Mouse (Mus musculus): ENCODE measurements around the gene Gm21976. TPM values are rescaled to one million over a fixed set of nuclear protein-coding genes. Genes with fewer than 3 reads are reported as not detected.

The Gm21976 gene
- polyA plus RNA-seq, 1 experiment from 2014 or later = not detected

GRCm38 (mm10) chr13:98249594-98249993, 30.1 kb upstream of the Gm21976 start:
- no peak overlapping the region for H3K4me2 ChIP-seq
- H3K9ac ChIP-seq = no peak overlapping the region
- DNase-seq (no peak), ATAC-seq (ENCODE audit: insufficient read depth) (no peak)
- no peak overlapping the region for H3K4me3 ChIP-seq (ENCODE audit: low read depth, low read length)
- no peaks in the 10 kb centered on the region for H3K27me3 ChIP-seq (ENCODE audit: insufficient read depth, low read length)
- no peaks in the 10 kb centered on the region for H3K4me1 ChIP-seq (ENCODE audit: insufficient read depth)
- peaks cover 67% of the 10 kb centered on the region for H3K36me3 ChIP-seq (ENCODE audit: insufficient read depth)
- no peaks in the 10 kb centered on the region for H3K9me3 ChIP-seq (ENCODE audit: low read depth, low read length)
- WGBS = 88% methylated on average over 10 of the region's 10 CpGs
- no peak for TF ChIP-seq CTCF (IDR thresholded peaks at IDR 0.05; ENCODE audit: low read depth)
- H3K27ac ChIP-seq (ENCODE audit: low read depth) = no peak overlapping the region

GRCm38 (mm10) chr13:98254921-98255320, 24.8 kb upstream of the Gm21976 start:
- Histone ChIP-seq H3K4me2 (no peak overlapping the region), H3K4me3 (ENCODE audit: low read depth, low read length) (no peak overlapping the region), H3K27ac (ENCODE audit: low read depth) (no peak overlapping the region), H3K27me3 (ENCODE audit: insufficient read depth, low read length) (no peaks in the 10 kb centered on the region), H3K4me1 (ENCODE audit: insufficient read depth) (no peaks in the 10 kb centered on the region), H3K9ac (no peak overlapping the region), H3K9me3 (ENCODE audit: low read depth, low read length) (no peaks in the 10 kb centered on the region), H3K36me3 (ENCODE audit: insufficient read depth) (peaks cover 86% of the 10 kb centered on the region)
- DNase-seq = peak; percentile 20
- 0 out of 2 replicates have a peak, but pooled peaks have one; percentile 4 for TF ChIP-seq CTCF (IDR thresholded peaks at IDR 0.05; ENCODE audit: low read depth)
- no peak for ATAC-seq (ENCODE audit: insufficient read depth)
- WGBS = 68% methylated on average over 9 of the region's 9 CpGs

DNA sequence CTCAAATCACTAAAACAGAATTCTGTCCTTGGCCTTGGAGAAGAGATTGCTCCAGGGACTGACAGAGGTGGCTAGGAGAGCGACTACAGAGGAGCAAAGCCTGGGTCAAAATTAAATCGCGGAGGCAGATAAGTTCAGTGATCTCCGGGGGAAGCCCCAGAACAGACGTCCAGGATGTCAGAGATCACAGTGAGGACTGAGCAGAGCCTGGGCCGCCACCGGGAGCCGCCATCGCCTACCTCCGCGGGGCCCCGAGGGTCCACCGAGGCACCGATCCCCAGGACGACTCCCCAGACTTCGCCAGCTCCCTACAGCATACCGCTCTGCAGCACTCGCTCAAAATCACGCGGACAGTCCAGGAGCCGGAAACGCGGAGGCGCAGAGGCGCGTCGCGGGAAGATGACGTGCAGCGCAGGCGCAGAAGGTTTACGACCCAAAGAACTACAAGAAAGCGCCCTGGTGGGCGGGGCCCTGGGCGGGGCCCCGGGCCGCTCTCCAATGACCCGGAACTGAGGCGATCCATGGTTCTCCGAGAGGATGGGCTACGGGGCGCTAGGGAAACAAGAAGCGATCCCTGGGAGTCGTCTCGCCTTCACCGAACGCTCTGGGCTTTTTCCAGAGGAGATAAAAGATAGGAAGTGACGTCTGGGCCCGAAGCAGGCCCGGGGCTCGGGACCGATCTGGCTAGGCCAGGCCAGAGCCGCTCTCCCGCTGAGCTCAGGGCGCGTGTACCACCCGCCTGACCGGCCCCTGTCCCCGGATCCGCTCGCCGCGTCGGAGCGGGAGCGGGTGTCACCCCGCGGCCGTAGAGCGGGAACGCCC, 16.8 kb upstream of the Gm21976 start, which contains the start of the genes Utp15 and Ankra2:
Gene Utp15, minus strand, starts transcription at position 406 of the 822 bp plus-strand sequence.
Gene Ankra2, plus strand, starts transcription at position 439 of the 822 bp plus-strand sequence.
- H3K4me3 ChIP-seq (ENCODE audit: low read depth, low read length) = peak within 1 kb of the TSS; percentile 81
- H3K4me2 ChIP-seq = peak within 1 kb of the TSS; percentile 87
- peak within 1 kb of the TSS; percentile 91 for H3K9ac ChIP-seq
- H3K36me3 ChIP-seq (ENCODE audit: insufficient read depth) = peaks cover 29% of the 10 kb centered on the region
- H3K4me1 ChIP-seq (ENCODE audit: insufficient read depth) = peaks cover 13% of the 10 kb centered on the region
- peak; percentile 100 for DNase-seq
- TF ChIP-seq CTCF (IDR thresholded peaks at IDR 0.05; ENCODE audit: low read depth) = no peak
- ATAC-seq (ENCODE audit: insufficient read depth) = peak; percentile 99
- WGBS = under 1% methylated on average over 71 of the region's 71 CpGs
- H3K27me3 ChIP-seq (ENCODE audit: insufficient read depth, low read length) = no peaks in the 10 kb centered on the region
- peak within 1 kb of the TSS; percentile 93 for H3K27ac ChIP-seq (ENCODE audit: low read depth)
- H3K9me3 ChIP-seq (ENCODE audit: low read depth, low read length) = no peaks in the 10 kb centered on the region

GRCm38 (mm10) chr13:98263458-98263987, 16.2 kb upstream of the Gm21976 start:
- peak overlapping the region; percentile 81 for H3K4me3 ChIP-seq (ENCODE audit: low read depth, low read length)
- H3K9ac ChIP-seq = peak overlapping the region; percentile 91
- H3K27ac ChIP-seq (ENCODE audit: low read depth) = peak overlapping the region; percentile 93
- TF ChIP-seq CTCF (IDR thresholded peaks at IDR 0.05; ENCODE audit: low read depth) = no peak
- DNase-seq (peak; percentile 32), ATAC-seq (ENCODE audit: insufficient read depth) (peak; percentile 32; the same call in 1 of the 2 replicates)
- peak overlapping the region; percentile 65 for H3K4me2 ChIP-seq
- H3K4me1 ChIP-seq (ENCODE audit: insufficient read depth) = peaks cover 13% of the 10 kb centered on the region
- H3K36me3 ChIP-seq (ENCODE audit: insufficient read depth) = peaks cover 30% of the 10 kb centered on the region
- H3K27me3 ChIP-seq (ENCODE audit: insufficient read depth, low read length) = no peaks in the 10 kb centered on the region
- no peaks in the 10 kb centered on the region for H3K9me3 ChIP-seq (ENCODE audit: low read depth, low read length)
- WGBS = under 1% methylated on average over 16 of the region's 16 CpGs

- H3K4me2 ChIP-seq = peak overlapping the region; percentile 65
- 31% methylated on average over 5 of the region's 5 CpGs for WGBS
- ATAC-seq (ENCODE audit: insufficient read depth) (no peak), DNase-seq (peak; percentile 12)
- H3K9ac ChIP-seq = peak overlapping the region; percentile 91
- no peaks in the 10 kb centered on the region for H3K27me3 ChIP-seq (ENCODE audit: insufficient read depth, low read length)
- H3K36me3 ChIP-seq (ENCODE audit: insufficient read depth) = peaks cover 29% of the 10 kb centered on the region
- no peaks in the 10 kb centered on the region for H3K9me3 ChIP-seq (ENCODE audit: low read depth, low read length)
- TF ChIP-seq CTCF (IDR thresholded peaks at IDR 0.05; ENCODE audit: low read depth) = no peak
- H3K27ac ChIP-seq (ENCODE audit: low read depth) = no peak overlapping the region
- H3K4me3 ChIP-seq (ENCODE audit: low read depth, low read length) = peak overlapping the region; percentile 81
- peaks cover 13% of the 10 kb centered on the region for H3K4me1 ChIP-seq (ENCODE audit: insufficient read depth)
Observed at GRCm38 (mm10) chr13:98264111-98264510, 15.6 kb upstream of the Gm21976 start.

- H3K4me1 ChIP-seq (ENCODE audit: insufficient read depth) = no peaks in the 10 kb centered on the region
- H3K4me3 ChIP-seq (ENCODE audit: low read depth, low read length) = no peak overlapping the region
- no peak overlapping the region for H3K4me2 ChIP-seq
- no peak for ATAC-seq (ENCODE audit: insufficient read depth)
- H3K36me3 ChIP-seq (ENCODE audit: insufficient read depth) = peaks cover 45% of the 10 kb centered on the region
- no peak for TF ChIP-seq CTCF (IDR thresholded peaks at IDR 0.05; ENCODE audit: low read depth)
- H3K9me3 ChIP-seq (ENCODE audit: low read depth, low read length) = no peaks in the 10 kb centered on the region
- 85% methylated on average over 9 of the region's 9 CpGs for WGBS
- H3K27me3 ChIP-seq (ENCODE audit: insufficient read depth, low read length) = no peaks in the 10 kb centered on the region
- no peak overlapping the region for H3K9ac ChIP-seq
- DNase-seq = no peak
- H3K27ac ChIP-seq (ENCODE audit: low read depth) = no peak overlapping the region
Observed at GRCm38 (mm10) chr13:98274023-98274422, 5.7 kb upstream of the Gm21976 start.

DNA sequence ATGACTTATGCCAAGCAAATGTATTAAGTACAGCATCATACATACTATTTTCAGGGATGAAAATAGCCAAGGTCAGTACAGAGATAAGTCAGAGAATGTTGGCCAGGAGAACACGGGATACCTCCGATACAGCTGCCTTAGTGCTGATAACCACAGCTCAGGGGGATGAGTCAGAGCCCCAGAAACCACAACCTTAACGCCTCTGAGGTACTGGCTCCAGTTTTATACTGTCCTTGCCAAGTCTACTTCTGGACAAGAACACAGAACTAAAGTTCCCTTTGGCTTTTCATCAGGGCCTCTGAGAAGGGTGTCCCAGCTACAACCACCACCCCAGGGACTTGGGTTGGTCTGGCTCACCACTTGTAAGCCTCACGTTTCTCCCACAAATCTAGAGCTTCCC, 4.0 kb upstream of the Gm21976 start:
- no peaks in the 10 kb centered on the region for H3K4me1 ChIP-seq (ENCODE audit: insufficient read depth)
- no peak overlapping the region for H3K27ac ChIP-seq (ENCODE audit: low read depth)
- no peak for TF ChIP-seq CTCF (IDR thresholded peaks at IDR 0.05; ENCODE audit: low read depth)
- no peak overlapping the region for H3K9ac ChIP-seq
- WGBS = 75% methylated on average over 4 of the region's 4 CpGs
- ATAC-seq (ENCODE audit: insufficient read depth) = no peak
- DNase-seq = no peak
- no peaks in the 10 kb centered on the region for H3K27me3 ChIP-seq (ENCODE audit: insufficient read depth, low read length)
- peaks cover 39% of the 10 kb centered on the region for H3K36me3 ChIP-seq (ENCODE audit: insufficient read depth)
- no peaks in the 10 kb centered on the region for H3K9me3 ChIP-seq (ENCODE audit: low read depth, low read length)
- H3K4me2 ChIP-seq = no peak overlapping the region
- no peak overlapping the region for H3K4me3 ChIP-seq (ENCODE audit: low read depth, low read length)

Measured in lung, embryonic 14.5 days (tissue).